Mouse (Mus musculus): Measurements from ENCODE around the gene Prl6a1. TPM values are rescaled to one million over a fixed set of nuclear protein-coding genes. Genes with fewer than 3 reads are reported as not detected.

The Prl6a1 gene
- not detected in 2 replicates for polyA plus RNA-seq (2015; fragmentation: Nextera tagmentation; extraction: Ambion mirVana)

GRCm38 (mm10) chr13:27312334-27313225 is at the start of gene Prl6a1:
Prl6a1 (plus strand) TSS chr13:27312627.
- 48% methylated on average over 7 of the region's 7 CpGs for WGBS
- Histone ChIP-seq H3K36me3 (no peaks in the 10 kb centered on the region), H3K4me2 (replicated peaks) (no peak within 1 kb of the TSS), H3K9ac (no peak within 1 kb of the TSS), H3K4me1 (no peaks in the 10 kb centered on the region), H3K27ac (no peak within 1 kb of the TSS), H3K4me3 (no peak within 1 kb of the TSS), H3K9me3 (no peaks in the 10 kb centered on the region), H3K27me3 (no peaks in the 10 kb centered on the region)
- no peak for ATAC-seq (ENCODE audit: low FRiP score, low read depth)

GRCm38 (mm10) chr13:27334989-27335388 is 22.6 kb downstream of the Prl6a1 start:
- H3K9me3 ChIP-seq, result no peaks in the 10 kb centered on the region
- no peak overlapping the region for H3K27ac ChIP-seq
- no peak overlapping the region for H3K4me3 ChIP-seq
- H3K36me3 ChIP-seq, result no peaks in the 10 kb centered on the region
- H3K4me2 ChIP-seq (replicated peaks), result no peak overlapping the region
- H3K27me3 ChIP-seq, result no peaks in the 10 kb centered on the region
- WGBS, result 94% methylated on average over 1 of the region's 1 CpGs
- ATAC-seq (ENCODE audit: low FRiP score, low read depth), result no peak
- H3K9ac ChIP-seq, result no peak overlapping the region
- H3K4me1 ChIP-seq, result no peaks in the 10 kb centered on the region

GRCm38 (mm10) chr13:27342733-27343275 is 30.4 kb downstream of the Prl6a1 start:
- 61% methylated on average over 3 of the region's 3 CpGs for WGBS

GRCm38 (mm10) chr13:27345373-27345772 is 32.9 kb downstream of the Prl6a1 start, which contains the start of gene Prl8a2:
Prl8a2 (plus strand) TSS chr13:27345673.
- Histone ChIP-seq H3K36me3 (no peaks in the 10 kb centered on the region), H3K9me3 (no peaks in the 10 kb centered on the region), H3K4me2 (replicated peaks) (no peak within 1 kb of the TSS), H3K27me3 (no peaks in the 10 kb centered on the region), H3K4me3 (no peak within 1 kb of the TSS), H3K9ac (no peak within 1 kb of the TSS), H3K4me1 (0 out of 2 replicates have a peak, but pooled peaks cover 4% of the 10 kb centered on the region), H3K27ac (no peak within 1 kb of the TSS)
- ATAC-seq (ENCODE audit: low FRiP score, low read depth), result no peak
- 72% methylated on average over 2 of the region's 2 CpGs for WGBS

More at GRCm38 (mm10) chr13:27342733-27343275, 30.4 kb downstream of the Prl6a1 start:
- Histone ChIP-seq H3K4me3 (no peak overlapping the region), H3K27me3 (no peaks in the 10 kb centered on the region), H3K4me1 (0 out of 2 replicates have a peak, but pooled peaks cover 4% of the 10 kb centered on the region), H3K36me3 (no peaks in the 10 kb centered on the region), H3K9ac (no peak overlapping the region), H3K9me3 (no peaks in the 10 kb centered on the region), H3K27ac (no peak overlapping the region), H3K4me2 (replicated peaks) (no peak overlapping the region)
- no peak for ATAC-seq (ENCODE audit: low FRiP score, low read depth)

Other genes starting within 250 kb of the Prl6a1 start
- not detected in 2 replicates for gene Prl3d1, start 218.4 kb upstream of the Prl6a1 start, polyA plus RNA-seq (2015; fragmentation: Nextera tagmentation; extraction: Ambion mirVana)
- gene Prl3d2, start 190.9 kb upstream of the Prl6a1 start, polyA plus RNA-seq (2015; fragmentation: Nextera tagmentation; extraction: Ambion mirVana), result not detected in 2 replicates
- gene Prl3d3, start 155.8 kb upstream of the Prl6a1 start, polyA plus RNA-seq (2015; fragmentation: Nextera tagmentation; extraction: Ambion mirVana), result not detected in 2 replicates
- not detected in 2 replicates for gene Prl3c1, start 116.0 kb upstream of the Prl6a1 start, polyA plus RNA-seq (2015; fragmentation: Nextera tagmentation; extraction: Ambion mirVana)
- gene Prl3b1, start 70.8 kb upstream of the Prl6a1 start, polyA plus RNA-seq (2015; fragmentation: Nextera tagmentation; extraction: Ambion mirVana), result not detected in 2 replicates
- not detected in 2 replicates for gene Prl3a1, start 53.2 kb upstream of the Prl6a1 start, polyA plus RNA-seq (2015; fragmentation: Nextera tagmentation; extraction: Ambion mirVana)
- 0.61 TPM in 1 of 2 replicates, not detected in the other for gene Prl8a2, start 33.0 kb downstream of the Prl6a1 start, polyA plus RNA-seq (2015; fragmentation: Nextera tagmentation; extraction: Ambion mirVana)
- not detected in 2 replicates for gene Prl2b1, start 78.2 kb downstream of the Prl6a1 start, polyA plus RNA-seq (2015; fragmentation: Nextera tagmentation; extraction: Ambion mirVana)
- gene Prl8a6, start 126.1 kb downstream of the Prl6a1 start, polyA plus RNA-seq (2015; fragmentation: Nextera tagmentation; extraction: Ambion mirVana), result not detected in 2 replicates
- gene Prl8a8, start 200.6 kb downstream of the Prl6a1 start, polyA plus RNA-seq (2015; fragmentation: Nextera tagmentation; extraction: Ambion mirVana), result not detected in 2 replicates